Mouse (Mus musculus): ENCODE measurements around the gene Epp13.
A peak's percentile ranks its signal among the peaks of the same experiment; 100 is the strongest.
"Not testable (repeated sequence)": the region's sequence is repeated elsewhere in the genome, so short reads cannot be mapped to it uniquely, and the experiment has no call there.

Gene Epp13

GRCm38 (mm10) chr7:6285366-6285765 lies 32.9 kb downstream of the Epp13 start:
- no peak for DNase-seq (ENCODE audit: low spot score in 2 of 2)

- peak; percentile 98 for DNase-seq (ENCODE audit: low spot score in 2 of 2)
Measured at GRCm38 (mm10) chr7:6285842-6286705, 33.6 kb downstream of the Epp13 start, which contains the start of gene Zfp667. Gene Zfp667 (plus strand): TSS chr7:6286579.

- DNase-seq (ENCODE audit: low spot score in 2 of 2), result no peak
Measured at GRCm38 (mm10) chr7:6286921-6287531, 34.5 kb downstream of the Epp13 start.

- DNase-seq (ENCODE audit: low spot score in 2 of 2), result not testable (repeated sequence)
Measured at GRCm38 (mm10) chr7:6291121-6291520, 38.6 kb downstream of the Epp13 start.

- DNase-seq (ENCODE audit: low spot score in 2 of 2), result not testable (repeated sequence)
Measured at GRCm38 (mm10) chr7:6300796-6301195, 48.3 kb downstream of the Epp13 start.

GRCm38 (mm10) chr7:6330458-6331232 lies 78.1 kb downstream of the Epp13 start:
- peak in 1 of 2 experiments; percentile 1 for DNase-seq (ENCODE audit: low spot score in 2 of 2)

GRCm38 (mm10) chr7:6331233-6331956 lies 78.9 kb downstream of the Epp13 start, which contains the start of gene Zfp583:
Gene Zfp583 (minus strand): TSS chr7:6331285.
- DNase-seq (ENCODE audit: low spot score in 2 of 2), result peak; percentile 80 to 81
